In genomic region chr2:30595796-30596195, GRCm38 (mm10) we compare ENCODE assay signal across 8 mouse cellular contexts. TPM values are rescaled to one million over a fixed set of nuclear protein-coding genes. Genes with fewer than 3 reads are reported as not detected.
DNase-seq lines count a peak whose midpoint lies in the region; ATAC-seq and TF ChIP-seq lines count a peak whose summit lies in the region.

No protein-coding gene starts in this region.

- peak overlapping the region; percentile 100 for H3K27ac ChIP-seq in cortical plate, adult 2 months (ENCODE audit: insufficient read depth, low read length)
- peak overlapping the region; percentile 93 for H3K27ac ChIP-seq in hindbrain, embryonic 10.5 days
- peak overlapping the region; percentile 99 for H3K27ac ChIP-seq in midbrain, embryonic 15.5 days

- no peak for ATAC-seq in midbrain, embryonic 15.5 days (replicated peaks)

- H3K4me3 ChIP-seq in cortical plate, adult 2 months (ENCODE audit: insufficient read depth, low read length), result peak overlapping the region; percentile 42
- H3K4me3 ChIP-seq in hindbrain, embryonic 10.5 days, result peak overlapping the region; percentile 63
- no peak overlapping the region for H3K4me3 ChIP-seq in midbrain, embryonic 15.5 days

- DNase-seq in kidney, postnatal 10 days, result peak; percentile 13
- no peak for DNase-seq in kidney, adult 8-10 months
- DNase-seq in hindbrain, embryonic 10.5 days (ENCODE audit: low spot score), result no peak
- DNase-seq in urinary bladder, adult 2 months (ENCODE audit: low spot score), result no peak
- no peak for DNase-seq in spleen, postnatal 36 days (ENCODE audit: low spot score in 2 of 2)
- no peak for DNase-seq in layer of hippocampus, adult 8-10 months (ENCODE audit: low spot score in 2 of 2)

- H3K9ac ChIP-seq in midbrain, embryonic 15.5 days, result no peak overlapping the region

- WGBS in hindbrain, embryonic 10.5 days, result 90% methylated on average over 4 of the region's 4 CpGs
- 90% methylated on average over 4 of the region's 4 CpGs for WGBS in midbrain, embryonic 15.5 days

- 0 out of 2 replicates have a peak, but pooled peaks have one; percentile 8 for TF ChIP-seq POLR2A in cortical plate, adult 2 months (IDR thresholded peaks at IDR 0.05; ENCODE audit: extremely low read depth, insufficient read depth, low read length)

- peaks cover 3% of the 10 kb centered on the region; the same call in 1 of the 2 replicates for H3K27me3 ChIP-seq in hindbrain, embryonic 10.5 days (ENCODE audit: insufficient read depth, poor library complexity, severe bottlenecking)
- no peaks in the 10 kb centered on the region for H3K27me3 ChIP-seq in midbrain, embryonic 15.5 days (replicated peaks)

- no peak for TF ChIP-seq CTCF in cortical plate, adult 2 months (IDR thresholded peaks at IDR 0.05; ENCODE audit: extremely low read depth, insufficient read depth, low read length)

- H3K36me3 ChIP-seq in hindbrain, embryonic 10.5 days, result no peaks in the 10 kb centered on the region
- H3K36me3 ChIP-seq in midbrain, embryonic 15.5 days (replicated peaks), result no peaks in the 10 kb centered on the region

- no peaks in the 10 kb centered on the region for H3K9me3 ChIP-seq in hindbrain, embryonic 10.5 days
- no peaks in the 10 kb centered on the region for H3K9me3 ChIP-seq in midbrain, embryonic 15.5 days

- peaks cover 19% of the 10 kb centered on the region for H3K4me1 ChIP-seq in cortical plate, adult 2 months (ENCODE audit: control insufficient read depth, insufficient read depth, low read length)
- peaks cover 67% of the 10 kb centered on the region for H3K4me1 ChIP-seq in hindbrain, embryonic 10.5 days (replicated peaks)
- peaks cover 43% of the 10 kb centered on the region for H3K4me1 ChIP-seq in midbrain, embryonic 15.5 days

- H3K4me2 ChIP-seq in midbrain, embryonic 15.5 days, result peak overlapping the region; percentile 56; the same call in 1 of the 2 replicates

RNA-seq across cellular contexts. Expression of gene Cstad, which starts 1.0 kb away (rescaled TPM):
- polyA plus RNA-seq in cortical plate, adult 2 months (2012; rRNA removed), result 5.3 and 6.4 TPM in 2 replicates
- 0.33 and 0.47 TPM in 2 replicates for polyA plus RNA-seq in hindbrain, embryonic 10.5 days (2016; fragmentation: Nextera tagmentation; extraction: Ambion mirVana)
- 0.51 and 0.63 TPM in 2 replicates for polyA plus RNA-seq in midbrain, embryonic 15.5 days (2015; fragmentation: Nextera tagmentation; extraction: Ambion mirVana)
- 5.8 and 6.3 TPM in 2 replicates for polyA plus RNA-seq in urinary bladder, adult 2 months (2012; rRNA removed)
- total RNA-seq in layer of hippocampus, adult 8-10 months (2022), result 10 to 100 TPM in 1 of 4 experiments, 1 to 10 TPM in 3; 3.4 to 11.0 (median 7.0) TPM
